Mouse (Mus musculus): ENCODE measurements around the gene Carns1. TPM values are rescaled to one million over a fixed set of nuclear protein-coding genes. Genes with fewer than 3 reads are reported as not detected.
A peak's percentile ranks its signal among the peaks of the same experiment; 100 is the strongest.

The Carns1 gene
- polyA plus RNA-seq, 1 experiment from 2014 or later = 2.8 TPM

GRCm38 (mm10) chr19:4164721-4165120 lies 10.6 kb downstream of the Carns1 start:
- peaks cover 19% of the 10 kb centered on the region for H3K36me3 ChIP-seq
- no peaks in the 10 kb centered on the region for H3K9me3 ChIP-seq
- H3K27me3 ChIP-seq = no peaks in the 10 kb centered on the region
- H3K4me1 ChIP-seq = peaks cover 20% of the 10 kb centered on the region
- no peak overlapping the region for H3K9ac ChIP-seq
- H3K4me3 ChIP-seq = no peak overlapping the region
- WGBS = 60% methylated on average over 2 of the region's 2 CpGs
- no peak overlapping the region for H3K4me2 ChIP-seq
- no peak for ATAC-seq (ENCODE audit: borderline replicate concordance, extremely low read depth, low FRiP score, low TSS enrichment)
- H3K27ac ChIP-seq = no peak overlapping the region

DNA sequence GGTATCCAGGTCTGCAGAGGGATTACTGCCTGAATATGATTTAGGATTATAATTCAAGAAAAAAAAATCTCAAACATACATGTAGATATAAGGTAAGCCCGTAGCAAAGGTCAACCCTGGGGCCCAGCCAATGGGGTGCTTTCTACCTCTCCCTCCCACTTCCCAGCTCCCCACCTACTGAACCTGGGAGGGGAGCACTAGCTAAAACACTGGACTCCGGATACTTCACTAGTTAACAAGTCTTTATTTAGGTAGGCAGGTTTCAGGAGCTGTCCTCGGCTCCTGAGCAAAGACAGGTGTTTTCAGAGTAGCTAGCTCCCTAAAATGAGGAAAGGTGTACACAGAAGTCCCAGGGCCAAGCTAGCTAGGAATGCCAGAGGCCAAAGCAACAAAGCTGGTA lies 11.2 kb downstream of the Carns1 start:
- ATAC-seq (ENCODE audit: borderline replicate concordance, extremely low read depth, low FRiP score, low TSS enrichment) = no peak
- Histone ChIP-seq H3K36me3 (peaks cover 25% of the 10 kb centered on the region), H3K4me3 (no peak overlapping the region), H3K9ac (no peak overlapping the region), H3K4me2 (no peak overlapping the region), H3K4me1 (peaks cover 18% of the 10 kb centered on the region), H3K27me3 (no peaks in the 10 kb centered on the region), H3K27ac (no peak overlapping the region), H3K9me3 (no peaks in the 10 kb centered on the region)
- 75% methylated on average over 3 of the region's 3 CpGs for WGBS

- H3K4me2 ChIP-seq = peak overlapping the region; percentile 88
- H3K27ac ChIP-seq = peak overlapping the region; percentile 55
- ATAC-seq (ENCODE audit: borderline replicate concordance, extremely low read depth, low FRiP score, low TSS enrichment) = no peak; the same call in 1 of the 2 replicates
- peaks cover 31% of the 10 kb centered on the region for H3K36me3 ChIP-seq
- peaks cover 18% of the 10 kb centered on the region for H3K4me1 ChIP-seq
- peak overlapping the region; percentile 72 for H3K4me3 ChIP-seq
- H3K9me3 ChIP-seq = no peaks in the 10 kb centered on the region
- peak overlapping the region; percentile 70 for H3K9ac ChIP-seq
- H3K27me3 ChIP-seq = no peaks in the 10 kb centered on the region
- 27% methylated on average over 4 of the region's 4 CpGs for WGBS
These were observed 11.8 kb downstream of the Carns1 start for GRCm38 (mm10) chr19:4163543-4163887.

GRCm38 (mm10) chr19:4162646-4163542 lies 12.4 kb downstream of the Carns1 start, which contains the start of gene Rps6kb2:
TSS of gene Rps6kb2 (minus strand) at chr19:4163354.
- peak within 1 kb of the TSS; percentile 88 for H3K4me2 ChIP-seq
- peak; percentile 82 for ATAC-seq (ENCODE audit: borderline replicate concordance, extremely low read depth, low FRiP score, low TSS enrichment)
- peak within 1 kb of the TSS; percentile 72 for H3K4me3 ChIP-seq
- peaks cover 18% of the 10 kb centered on the region for H3K4me1 ChIP-seq
- H3K27ac ChIP-seq = peak within 1 kb of the TSS; percentile 55
- peaks cover 37% of the 10 kb centered on the region for H3K36me3 ChIP-seq
- no peaks in the 10 kb centered on the region for H3K27me3 ChIP-seq
- no peaks in the 10 kb centered on the region for H3K9me3 ChIP-seq
- 5% methylated on average over 42 of the region's 42 CpGs for WGBS
- peak within 1 kb of the TSS; percentile 70 for H3K9ac ChIP-seq

- H3K9ac ChIP-seq = no peak overlapping the region
- H3K27me3 ChIP-seq = no peaks in the 10 kb centered on the region
- H3K36me3 ChIP-seq = peaks cover 50% of the 10 kb centered on the region
- no peak for ATAC-seq (ENCODE audit: borderline replicate concordance, extremely low read depth, low FRiP score, low TSS enrichment)
- H3K4me2 ChIP-seq = no peak overlapping the region
- no peak overlapping the region for H3K4me3 ChIP-seq
- no peak overlapping the region for H3K27ac ChIP-seq
- WGBS = 94% methylated on average over 8 of the region's 8 CpGs
- H3K4me1 ChIP-seq = peaks cover 18% of the 10 kb centered on the region
- H3K9me3 ChIP-seq = no peaks in the 10 kb centered on the region
These were observed 16.2 kb downstream of the Carns1 start for GRCm38 (mm10) chr19:4159049-4159448.

GRCm38 (mm10) chr19:4156771-4157170 lies 18.5 kb downstream of the Carns1 start:
- 86% methylated on average over 12 of the region's 12 CpGs for WGBS
- H3K4me3 ChIP-seq = no peak overlapping the region
- H3K9ac ChIP-seq = no peak overlapping the region
- H3K27ac ChIP-seq = no peak overlapping the region
- H3K4me1 ChIP-seq = peaks cover 1% of the 10 kb centered on the region; the same call in 1 of the 2 replicates
- peaks cover 56% of the 10 kb centered on the region for H3K36me3 ChIP-seq
- H3K9me3 ChIP-seq = no peaks in the 10 kb centered on the region
- no peak for ATAC-seq (ENCODE audit: borderline replicate concordance, extremely low read depth, low FRiP score, low TSS enrichment)
- no peak overlapping the region for H3K4me2 ChIP-seq
- H3K27me3 ChIP-seq = no peaks in the 10 kb centered on the region

GRCm38 (mm10) chr19:4156073-4156579 lies 19.2 kb downstream of the Carns1 start:
- no peak overlapping the region for H3K4me2 ChIP-seq
- 75% methylated on average over 20 of the region's 20 CpGs for WGBS
- no peaks in the 10 kb centered on the region for H3K9me3 ChIP-seq
- H3K9ac ChIP-seq = no peak overlapping the region
- no peak overlapping the region for H3K4me3 ChIP-seq
- no peak for ATAC-seq (ENCODE audit: borderline replicate concordance, extremely low read depth, low FRiP score, low TSS enrichment)
- H3K36me3 ChIP-seq = peaks cover 53% of the 10 kb centered on the region
- no peaks in the 10 kb centered on the region for H3K4me1 ChIP-seq
- H3K27me3 ChIP-seq = no peaks in the 10 kb centered on the region
- H3K27ac ChIP-seq = no peak overlapping the region

GRCm38 (mm10) chr19:4155223-4156072 lies 19.8 kb downstream of the Carns1 start:
- Histone ChIP-seq H3K4me1 (no peaks in the 10 kb centered on the region), H3K9me3 (no peaks in the 10 kb centered on the region), H3K27me3 (no peaks in the 10 kb centered on the region), H3K27ac (no peak overlapping the region), H3K9ac (no peak overlapping the region), H3K36me3 (peaks cover 50% of the 10 kb centered on the region), H3K4me3 (no peak overlapping the region), H3K4me2 (no peak overlapping the region)
- no peak for ATAC-seq (ENCODE audit: borderline replicate concordance, extremely low read depth, low FRiP score, low TSS enrichment)
- WGBS = 75% methylated on average over 6 of the region's 6 CpGs

DNA sequence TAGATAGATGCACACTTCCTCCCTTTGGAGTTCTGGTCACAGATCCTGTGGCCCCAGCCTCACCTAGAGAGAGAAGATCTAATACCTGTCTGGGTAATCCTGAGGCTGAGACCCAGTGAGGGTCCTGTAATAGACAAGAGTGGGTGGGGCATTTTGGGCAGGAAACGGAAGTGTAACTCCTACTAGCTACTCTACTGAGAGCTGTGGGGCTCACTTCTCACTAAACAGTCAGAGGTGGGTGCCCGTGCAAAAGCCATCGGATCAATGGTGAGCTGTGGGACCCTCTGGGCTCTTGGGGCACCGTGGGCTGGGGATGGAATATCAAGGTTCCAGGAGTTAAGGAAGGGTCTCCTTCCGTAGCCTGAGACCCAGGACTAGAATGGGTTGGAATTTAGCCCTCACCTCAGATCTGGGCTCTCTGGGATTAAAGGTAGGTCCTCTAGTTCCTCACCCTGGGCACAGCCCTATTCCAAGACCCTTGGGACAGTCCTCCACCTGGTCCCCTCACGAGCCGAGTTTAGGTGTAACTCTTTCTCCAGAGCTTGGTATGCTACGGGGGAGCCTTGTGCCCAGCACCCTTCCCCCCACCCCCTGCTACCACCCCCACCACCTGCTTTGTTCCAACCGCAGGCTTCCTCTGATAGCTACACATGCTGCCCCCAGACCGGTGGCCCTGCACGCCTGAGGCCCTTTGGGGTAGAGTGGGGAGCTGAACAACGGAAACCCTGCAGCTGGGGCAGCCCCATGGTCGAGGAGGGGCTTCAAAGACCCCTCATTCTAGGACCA lies 20.6 kb downstream of the Carns1 start:
- Histone ChIP-seq H3K4me1 (peaks cover 2% of the 10 kb centered on the region), H3K27ac (no peak overlapping the region), H3K36me3 (peaks cover 45% of the 10 kb centered on the region), H3K27me3 (no peaks in the 10 kb centered on the region), H3K9me3 (no peaks in the 10 kb centered on the region), H3K9ac (no peak overlapping the region), H3K4me2 (no peak overlapping the region), H3K4me3 (no peak overlapping the region)
- 71% methylated on average over 13 of the region's 13 CpGs for WGBS
- no peak for ATAC-seq (ENCODE audit: borderline replicate concordance, extremely low read depth, low FRiP score, low TSS enrichment)

DNA sequence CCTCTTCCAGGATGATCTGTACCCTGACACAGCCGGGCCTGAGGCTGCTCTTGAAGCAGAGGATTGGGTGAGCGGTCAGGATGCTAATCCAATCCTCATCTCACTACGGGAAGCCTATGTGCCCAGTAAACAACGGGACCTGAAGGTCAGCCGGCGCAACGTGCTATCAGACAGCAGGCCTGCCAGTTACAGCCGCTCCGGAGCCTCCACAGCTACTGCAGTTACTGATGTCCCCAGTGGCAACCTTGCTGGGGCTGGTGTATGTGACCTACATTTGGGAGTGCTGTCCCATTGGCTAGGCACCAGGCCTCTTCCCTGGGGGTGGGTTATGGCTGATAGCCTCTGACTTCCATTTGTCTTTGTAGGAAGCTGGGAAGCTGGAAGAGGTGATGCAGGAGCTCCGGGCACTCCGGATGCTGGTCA lies 22.0 kb downstream of the Carns1 start, which contains the start of gene Ptprcap:
Gene Ptprcap, plus strand, starts transcription at position 373 of the 423 bp plus-strand sequence.
- Histone ChIP-seq H3K4me3 (no peak within 1 kb of the TSS), H3K36me3 (peaks cover 31% of the 10 kb centered on the region), H3K27ac (no peak within 1 kb of the TSS), H3K4me2 (no peak within 1 kb of the TSS), H3K9ac (no peak within 1 kb of the TSS), H3K27me3 (no peaks in the 10 kb centered on the region), H3K9me3 (no peaks in the 10 kb centered on the region), H3K4me1 (peaks cover 10% of the 10 kb centered on the region)
- no peak for ATAC-seq (ENCODE audit: borderline replicate concordance, extremely low read depth, low FRiP score, low TSS enrichment)
- WGBS = 55% methylated on average over 11 of the region's 11 CpGs
